Mouse (Mus musculus) bone marrow, adult 2 months (tissue): ENCODE results near the gene Sycp3.

ENCODE experiments used
- CTCF ChIP-seq: fragments of 200-500 bp; IDR thresholded peaks from 2 replicates; pipeline ENCODE4 v1.5.1; 2011; ENCODE audit warnings: low read length, control low read depth; ENCODE audit not compliant: control insufficient read depth, insufficient read depth
- POLR2A ChIP-seq: fragments of 200-500 bp; IDR thresholded peaks from 2 replicates; pipeline ENCODE4 v1.6.1; 2011; ENCODE audit warnings: low read depth, mild to moderate bottlenecking, control low read depth, low read length, borderline replicate concordance; ENCODE audit not compliant: control insufficient read depth

GRCm38 (mm10) chr10:88505256-88505655, 45.9 kb downstream of the Sycp3 start:
- TF ChIP-seq POLR2A (no peak), CTCF (no peak)
